Comparison of ENCODE assay signal across 11 mouse cellular contexts in genomic region chr17:28834676-28835075, GRCm38 (mm10). TPM values are rescaled to one million over a fixed set of nuclear protein-coding genes. Genes with fewer than 3 reads are reported as not detected.
DNase-seq lines count a peak whose midpoint lies in the region; ATAC-seq and TF ChIP-seq lines count a peak whose summit lies in the region.
"Had no signal": no experiment of that assay in that cellular context is flagged by ENCODE, and none has a peak within 500 bp of the region (broad histone marks: within the 10 kb centered on the region; RNA-seq: fewer than 3 reads in every experiment).

No protein-coding gene starts in this region.

- H3K27me3 ChIP-seq in liver, embryonic 13.5 days = no peaks in the 10 kb centered on the region
- no peaks in the 10 kb centered on the region for H3K27me3 ChIP-seq in liver, postnatal 0 days (ENCODE audit: insufficient read depth, low read length)
- no peaks in the 10 kb centered on the region for H3K27me3 ChIP-seq in liver, embryonic 15.5 days
- H3K27me3 ChIP-seq: hindbrain, embryonic 12.5 days had no signal

- peak overlapping the region; percentile 99 for H3K27ac ChIP-seq in liver, embryonic 13.5 days
- no peak overlapping the region for H3K27ac ChIP-seq in liver, postnatal 0 days (ENCODE audit: low read depth)
- peak overlapping the region; percentile 60 for H3K27ac ChIP-seq in liver, embryonic 15.5 days (replicated peaks)
- H3K27ac ChIP-seq: hindbrain, embryonic 12.5 days; left cerebral cortex, adult 2 months had no signal

- TF ChIP-seq EP300 in liver, postnatal 0 days (IDR thresholded peaks at IDR 0.05; ENCODE audit: low read depth) = no peak

- H3K9me3 ChIP-seq in liver, embryonic 13.5 days (replicated peaks) = peaks cover 6% of the 10 kb centered on the region; the same call in 1 of the 2 replicates
- H3K9me3 ChIP-seq in liver, postnatal 0 days (ENCODE audit: low read length) = no peaks in the 10 kb centered on the region
- H3K9me3 ChIP-seq in liver, embryonic 15.5 days (replicated peaks) = no peaks in the 10 kb centered on the region
- H3K9me3 ChIP-seq: hindbrain, embryonic 12.5 days had no signal

- H3K36me3 ChIP-seq in liver, embryonic 13.5 days = peaks cover 100% of the 10 kb centered on the region
- H3K36me3 ChIP-seq in liver, postnatal 0 days (replicated peaks; ENCODE audit: insufficient read depth, low read length) = peaks cover 89% of the 10 kb centered on the region
- peaks cover 100% of the 10 kb centered on the region for H3K36me3 ChIP-seq in liver, embryonic 15.5 days (replicated peaks)

- peak overlapping the region; percentile 31; the same call in 1 of the 2 replicates for H3K9ac ChIP-seq in liver, embryonic 13.5 days
- H3K9ac ChIP-seq in liver, postnatal 0 days (replicated peaks) = no peak overlapping the region
- no peak overlapping the region for H3K9ac ChIP-seq in liver, embryonic 15.5 days
- H3K9ac ChIP-seq: hindbrain, embryonic 12.5 days had no signal

- ATAC-seq in liver, embryonic 13.5 days (ENCODE audit: low read depth) = no peak
- ATAC-seq in liver, postnatal 0 days = no peak
- no peak for ATAC-seq in liver, embryonic 15.5 days (ENCODE audit: insufficient read depth)

- no peak overlapping the region for H3K4me2 ChIP-seq in liver, embryonic 13.5 days
- no peak overlapping the region for H3K4me2 ChIP-seq in liver, postnatal 0 days (ENCODE audit: low read depth, low read length)
- H3K4me2 ChIP-seq in liver, embryonic 15.5 days = no peak overlapping the region
- H3K4me2 ChIP-seq: hindbrain, embryonic 12.5 days had no signal

- H3K4me1 ChIP-seq in liver, embryonic 13.5 days (replicated peaks) = peaks cover 90% of the 10 kb centered on the region
- H3K4me1 ChIP-seq in liver, postnatal 0 days (ENCODE audit: insufficient read depth) = peaks cover 25% of the 10 kb centered on the region
- peaks cover 89% of the 10 kb centered on the region for H3K4me1 ChIP-seq in liver, embryonic 15.5 days (replicated peaks)
- H3K4me1 ChIP-seq: hindbrain, embryonic 12.5 days had no signal

- DNase-seq in adrenal gland, adult 2 months = peak; percentile 51
- DNase-seq in adrenal gland, postnatal 4 days (ENCODE audit: low spot score in 2 of 2) = no peak
- DNase-seq in liver, embryonic 13.5 days = no peak
- DNase-seq in liver, postnatal 0 days = no peak
- DNase-seq in thymus, postnatal 14 days = peak; percentile 52
- DNase-seq in cerebellum, adult 18-20 months = no peak
- no peak for DNase-seq in cerebellum, postnatal 36 days

- WGBS in liver, embryonic 13.5 days (ENCODE audit: insufficient replicate concordance) = 86% methylated on average over 10 of the region's 10 CpGs
- WGBS in liver, postnatal 0 days (ENCODE audit: insufficient replicate concordance) = 77% methylated on average over 10 of the region's 10 CpGs
- WGBS in liver, embryonic 15.5 days (ENCODE audit: insufficient replicate concordance) = 86% methylated on average over 10 of the region's 10 CpGs

- no peak overlapping the region for H3K4me3 ChIP-seq in liver, embryonic 13.5 days (replicated peaks)
- no peak overlapping the region for H3K4me3 ChIP-seq in liver, postnatal 0 days (ENCODE audit: low read depth, low read length)
- no peak overlapping the region for H3K4me3 ChIP-seq in liver, embryonic 15.5 days (replicated peaks)
- H3K4me3 ChIP-seq: hindbrain, embryonic 12.5 days; left cerebral cortex, adult 2 months had no signal

- no peak for TF ChIP-seq CTCF in liver, postnatal 0 days (IDR thresholded peaks at IDR 0.05; ENCODE audit: low read depth)

RNA-seq across cellular contexts. Expression of gene Pnpla1, which starts 23.5 kb away (rescaled TPM):
- under 1 TPM in 1 of 2 experiments, not detected in 1; 0.52 TPM for total RNA-seq in adrenal gland, adult 2 months (2021)
- polyA plus RNA-seq in adrenal gland, adult 2 months (2012; rRNA removed) = 0.04 and 0.09 TPM in 2 replicates
- under 1 TPM; 0.06 to 0.11 TPM for total RNA-seq in adrenal gland, postnatal 4 days (2021)
- not detected in 2 replicates for polyA plus RNA-seq in liver, embryonic 13.5 days (2015; fragmentation: Nextera tagmentation; extraction: Ambion mirVana)
- polyA plus RNA-seq in liver, postnatal 0 days (2015; fragmentation: Nextera tagmentation; extraction: Ambion mirVana) = 0.09 and 0.16 TPM in 2 replicates
- 0.06 and 0.13 TPM in 2 replicates for polyA plus RNA-seq in liver, embryonic 15.5 days (2015; fragmentation: Nextera tagmentation; extraction: Ambion mirVana)
- total RNA-seq: neutrophil, adult 5-6 weeks had no signal
- polyA plus RNA-seq: hindbrain, embryonic 12.5 days had no signal

RNA-seq across cellular contexts. Expression of gene Brpf3, which starts 33.8 kb away (rescaled TPM):
- total RNA-seq in adrenal gland, adult 2 months (2021) = 100 to 1,000 TPM in 1 of 2 experiments, 10 to 100 TPM in 1; 65.1 to 134 TPM
- 60.3 and 70.1 TPM in 2 replicates for polyA plus RNA-seq in adrenal gland, adult 2 months (2012; rRNA removed)
- total RNA-seq in adrenal gland, postnatal 4 days (2021) = 10 to 100 TPM; 81.7 to 89.0 TPM
- 61.8 and 69.9 TPM in 2 replicates for polyA plus RNA-seq in liver, embryonic 13.5 days (2015; fragmentation: Nextera tagmentation; extraction: Ambion mirVana)
- 33.9 and 35.6 TPM in 2 replicates for polyA plus RNA-seq in liver, postnatal 0 days (2015; fragmentation: Nextera tagmentation; extraction: Ambion mirVana)
- polyA plus RNA-seq in liver, embryonic 15.5 days (2015; fragmentation: Nextera tagmentation; extraction: Ambion mirVana) = 74.7 and 78.4 TPM in 2 replicates

Comparison
In these comparisons a context has a peak if more than half of its experiments do, and no peak if none do; other contexts are left out.
1. DNase-seq: peak in adrenal gland, adult 2 months (single experiment) and thymus, postnatal 14 days (single experiment); none in adrenal gland, postnatal 4 days (0 of 2), liver, embryonic 13.5 days (single experiment), liver, postnatal 0 days (single experiment), cerebellum, adult 18-20 months (0 of 2) and cerebellum, postnatal 36 days (0 of 2).